Mouse (Mus musculus) stomach, postnatal 0 days (tissue): ENCODE measurements at regions not wholly inside any gene's neighbourhood (a gene's known extent, or its start where the extent isn't known, plus 50 kb on each side); places are given as distances from the start of the nearest gene placed in this dataset.

Source experiments
- CTCF ChIP-seq: IDR thresholded peaks from 2 replicates; pipeline ENCODE4 v1.5.1; 2016; ENCODE audit warnings: antibody characterized with exemption, low read depth, mild to moderate bottlenecking, moderate library complexity
- EP300 ChIP-seq: optimal IDR thresholded peaks from 2 replicates; pipeline ENCODE3; 2016; ENCODE audit warnings: antibody characterized with exemption

GRCm38 (mm10) chr10:16923851-16924250 lies 799.2 kb upstream of the Cited2 start:
- TF ChIP-seq CTCF (no peak), EP300 (no peak)
